Mouse (Mus musculus) urinary bladder, adult 2 months (tissue): ENCODE measurements around the gene Olfr800. TPM values are rescaled to one million over a fixed set of nuclear protein-coding genes. Genes with fewer than 3 reads are reported as not detected.

Source experiments
- DNase-seq: peaks from one replicate; pipeline ENCODE4 v3.0.0; 2022; ENCODE audit warnings: low spot score
- polyA plus RNA-seq: library from polyadenylated mRNA; depleted of rRNA; stranded (reverse); fragments of >200 nt; gene quantifications from 2 replicates; pipeline ENCODE4 v1.2.3, GENCODE M21; 2012; rRNA removed

Gene Olfr800
- polyA plus RNA-seq = not detected in 2 replicates

DNA sequence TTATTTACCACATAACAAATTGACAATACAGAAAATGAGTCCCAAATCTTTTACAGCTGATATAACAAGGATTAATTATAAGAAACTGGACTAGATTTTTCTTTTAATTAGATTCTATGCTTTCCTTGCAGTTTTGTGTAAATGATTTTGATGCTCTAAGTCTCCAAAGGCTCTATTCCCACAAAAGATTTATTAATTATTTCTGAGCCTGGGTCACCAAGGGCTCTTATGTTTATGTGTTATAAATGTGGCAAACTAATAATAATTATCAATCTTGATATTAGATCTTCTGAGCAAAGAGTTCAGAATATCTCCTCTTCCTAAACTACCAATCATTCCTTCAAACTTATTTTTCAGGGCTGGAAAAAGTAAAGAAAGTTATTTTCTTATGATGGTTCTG lies at the start of gene Olfr800:
TSS of gene Olfr800 (plus strand) at position 301 of the 400 bp plus-strand sequence.
- DNase-seq = no peak

GRCm38 (mm10) chr10:129612470-129612869 lies 45.0 kb upstream of the Olfr800 start, which contains the start of gene Olfr796:
Gene Olfr796 (minus strand): TSS chr10:129612570.
- no peak for DNase-seq

- DNase-seq = no peak
Measured at GRCm38 (mm10) chr10:129621724-129622123, 35.8 kb upstream of the Olfr800 start.

- DNase-seq = no peak
Measured at GRCm38 (mm10) chr10:129623251-129623650, 34.2 kb upstream of the Olfr800 start.

- DNase-seq = no peak
Measured at GRCm38 (mm10) chr10:129627834-129628233, 29.7 kb upstream of the Olfr800 start, which contains the start of gene Olfr798. Gene Olfr798 (minus strand): TSS chr10:129627934.

DNA sequence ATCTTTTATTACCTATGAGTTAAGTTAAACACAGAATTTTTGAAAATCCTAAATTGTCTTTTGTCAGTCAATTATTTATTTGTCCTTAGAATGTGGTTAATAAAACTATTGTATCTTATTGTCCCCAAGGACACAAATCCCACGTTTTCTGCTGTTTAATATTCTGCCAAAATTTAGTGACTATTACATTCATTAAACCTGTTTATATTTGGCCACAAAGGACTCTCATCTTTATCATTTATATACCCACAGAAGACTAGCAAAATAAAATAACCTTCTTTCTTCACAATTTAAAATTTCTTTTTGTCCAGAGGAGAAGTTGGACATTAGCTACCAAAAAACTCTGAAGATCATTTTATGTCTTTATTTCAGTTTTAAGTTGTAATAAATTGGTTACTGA lies 20.3 kb upstream of the Olfr800 start, which contains the start of gene Olfr799:
TSS of gene Olfr799 (plus strand) at position 301 of the 400 bp plus-strand sequence.
- no peak for DNase-seq

- no peak for DNase-seq
Measured at GRCm38 (mm10) chr10:129651763-129652162, 5.7 kb upstream of the Olfr800 start.

- no peak for DNase-seq
Measured at GRCm38 (mm10) chr10:129673765-129674164, 16.3 kb downstream of the Olfr800 start, which contains the start of gene Olfr801. Gene Olfr801 (minus strand): TSS chr10:129673865.

DNA sequence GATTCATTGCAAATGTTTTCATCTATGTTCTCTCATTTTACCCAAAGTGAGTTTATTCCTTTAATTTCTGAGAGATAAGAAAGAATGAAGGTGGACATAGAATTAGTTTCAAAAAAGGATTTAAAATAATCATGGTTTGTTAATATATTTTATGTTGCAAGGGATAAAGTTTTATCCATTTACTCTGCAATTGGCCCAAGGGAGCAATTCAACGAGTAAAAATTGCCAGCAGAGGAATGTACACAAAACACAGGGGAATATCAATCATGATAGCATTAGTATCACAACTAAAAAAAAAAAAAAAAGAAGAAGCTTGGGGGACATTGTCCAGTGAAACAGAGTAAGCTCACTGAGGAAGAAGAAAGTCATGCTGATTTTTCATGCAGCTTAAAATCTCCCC lies 30.6 kb downstream of the Olfr800 start, which contains the start of gene Olfr802:
TSS of gene Olfr802 (minus strand) at position 101 of the 400 bp plus-strand sequence.
- DNase-seq = no peak

DNA sequence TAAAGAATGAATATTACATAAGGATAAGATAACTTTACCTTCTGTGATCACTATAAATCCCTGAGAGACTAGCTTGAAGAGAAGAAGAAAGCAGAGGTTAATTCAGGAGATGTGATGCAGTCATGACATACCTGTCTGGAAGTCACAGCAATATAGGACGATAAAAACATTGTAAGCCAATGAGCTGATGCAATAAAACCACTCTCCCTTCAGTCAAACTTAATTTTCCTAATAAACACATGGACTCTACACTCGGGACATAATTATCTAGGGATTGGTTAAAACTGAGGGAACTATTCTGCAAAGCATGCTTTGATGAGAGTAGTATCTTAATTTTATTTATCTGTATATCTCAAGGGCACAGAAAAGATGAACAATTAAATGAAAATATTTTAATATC lies 36.7 kb downstream of the Olfr800 start, which contains the start of gene Olfr803:
TSS of gene Olfr803 (minus strand) at position 101 of the 400 bp plus-strand sequence.
- no peak for DNase-seq

GRCm38 (mm10) chr10:129702910-129703309 lies 45.4 kb downstream of the Olfr800 start, which contains the start of gene Olfr804:
Gene Olfr804 (plus strand): TSS chr10:129703210.
- no peak for DNase-seq

Other genes with a start within 250 kb of the Olfr800 start
- not detected in 2 replicates for gene Olfr786, start 230.4 kb upstream of the Olfr800 start, polyA plus RNA-seq
- gene Olfr787, start 195.8 kb upstream of the Olfr800 start, polyA plus RNA-seq = not detected in 2 replicates
- gene Olfr788, start 186.7 kb upstream of the Olfr800 start, polyA plus RNA-seq = not detected in 2 replicates
- not detected in 2 replicates for gene Olfr789, start 172.9 kb upstream of the Olfr800 start, polyA plus RNA-seq
- gene Olfr790, start 159.2 kb upstream of the Olfr800 start, polyA plus RNA-seq = not detected in 2 replicates
- not detected in 2 replicates for gene Olfr791, start 135.9 kb upstream of the Olfr800 start, polyA plus RNA-seq
- gene Olfr792, start 118.5 kb upstream of the Olfr800 start, polyA plus RNA-seq = not detected in 2 replicates
- not detected in 2 replicates for gene Olfr794, start 90.0 kb upstream of the Olfr800 start, polyA plus RNA-seq
- not detected in 2 replicates for gene Olfr796, start 45.1 kb upstream of the Olfr800 start, polyA plus RNA-seq
- gene Olfr798, start 29.8 kb upstream of the Olfr800 start, polyA plus RNA-seq = not detected in 2 replicates
- not detected in 2 replicates for gene Olfr799, start 20.2 kb upstream of the Olfr800 start, polyA plus RNA-seq
- not detected in 2 replicates for gene Olfr801, start 16.2 kb downstream of the Olfr800 start, polyA plus RNA-seq
- gene Olfr802, start 30.5 kb downstream of the Olfr800 start, polyA plus RNA-seq = not detected in 2 replicates
- gene Olfr803, start 36.6 kb downstream of the Olfr800 start, polyA plus RNA-seq = not detected in 2 replicates
- gene Olfr804, start 45.5 kb downstream of the Olfr800 start, polyA plus RNA-seq = not detected in 2 replicates
- gene Olfr805, start 71.7 kb downstream of the Olfr800 start, polyA plus RNA-seq = not detected in 2 replicates
- gene Olfr806, start 84.2 kb downstream of the Olfr800 start, polyA plus RNA-seq = not detected in 2 replicates
- not detected in 2 replicates for gene Olfr807, start 100.1 kb downstream of the Olfr800 start, polyA plus RNA-seq
- not detected in 2 replicates for gene Olfr808, start 107.8 kb downstream of the Olfr800 start, polyA plus RNA-seq
- gene Olfr809, start 116.9 kb downstream of the Olfr800 start, polyA plus RNA-seq = not detected in 2 replicates
- not detected in 2 replicates for gene Olfr810, start 137.2 kb downstream of the Olfr800 start, polyA plus RNA-seq
- not detected in 2 replicates for gene Olfr811, start 146.7 kb downstream of the Olfr800 start, polyA plus RNA-seq
- gene Olfr812, start 188.4 kb downstream of the Olfr800 start, polyA plus RNA-seq = not detected in 2 replicates
- not detected in 2 replicates for gene Olfr813, start 197.7 kb downstream of the Olfr800 start, polyA plus RNA-seq
- not detected in 2 replicates for gene Olfr814, start 222.2 kb downstream of the Olfr800 start, polyA plus RNA-seq
- not detected in 2 replicates for gene Olfr815, start 248.2 kb downstream of the Olfr800 start, polyA plus RNA-seq